Mouse (Mus musculus) MEL (cell line): Measurements from ENCODE around the gene Fos. TPM values are rescaled to one million over a fixed set of nuclear protein-coding genes. Genes with fewer than 3 reads are reported as not detected.

Experiments
- DNase-seq: peaks from one replicate; pipeline ENCODE4 v3.0.0; 2011; ENCODE audit warnings: low read depth, low spot score
- H3K27ac ChIP-seq: 2 replicates; pipeline ENCODE4 v1.5.1; 2012; ENCODE audit warnings: low read depth, mild to moderate bottlenecking, control low read depth, low read length, moderate library complexity; ENCODE audit not compliant: control insufficient read depth
- H3K27me3 ChIP-seq, 2 experiments: fragments of 150-350 bp in 1 of 2; sonication (generic) in 1 of 2; 2 replicates each; pipeline ENCODE4 v1.6.1; 2012; ENCODE audit warnings: low read length in 2 of 2, mild to moderate bottlenecking in 2 of 2, improper control_type of control experiment in 1 of 2, moderate library complexity in 1 of 2; ENCODE audit not compliant: insufficient read depth in 2 of 2, control insufficient read depth in 1 of 2
- H3K36me3 ChIP-seq, 2 experiments: 2 replicates each; pipeline ENCODE4 v1.6.1; 2012 to 2014; ENCODE audit warnings: low read length in 2 of 2, improper control_type of control experiment in 1 of 2, inconsistent platforms in 1 of 2, mild to moderate bottlenecking in 1 of 2; ENCODE audit not compliant: insufficient read depth in 2 of 2, control insufficient read depth in 1 of 2
- H3K4me1 ChIP-seq, 2 experiments: fragments of 150-350 bp in 1 of 2; sonication (generic) in 1 of 2; 2 replicates each; pipeline ENCODE4 v1.6.1; 2012; ENCODE audit warnings: low read length in 2 of 2, improper control_type of control experiment in 1 of 2, mild to moderate bottlenecking in 1 of 2; ENCODE audit not compliant: insufficient read depth in 2 of 2, control insufficient read depth in 1 of 2
- H3K4me3 ChIP-seq, 2 experiments: fragments of 150-350 bp in 1 of 2; sonication (generic) in 1 of 2; 2 replicates each; pipeline ENCODE4 v1.5.1; 2012; ENCODE audit warnings: low read depth in 2 of 2, low read length in 2 of 2, mild to moderate bottlenecking in 2 of 2, moderate library complexity in 2 of 2, control low read depth in 1 of 2, improper control_type of control experiment in 1 of 2; ENCODE audit not compliant: control insufficient read depth in 1 of 2, insufficient read depth in 1 of 2
- H3K79me2 ChIP-seq: 2 replicates; pipeline ENCODE4 v1.6.1; 2012; ENCODE audit warnings: mild to moderate bottlenecking, low read length, moderate library complexity; ENCODE audit not compliant: control insufficient read depth, poor library complexity, insufficient read depth
- H3K9ac ChIP-seq: 2 replicates; pipeline ENCODE4 v1.6.1; 2012; ENCODE audit warnings: low read depth, mild to moderate bottlenecking, control low read depth, low read length, moderate library complexity; ENCODE audit not compliant: control insufficient read depth, poor library complexity, severe bottlenecking
- H3K9me3 ChIP-seq: fragments of 150-350 bp; sonication (generic); replicated peaks from 2 replicates; pipeline ENCODE4 v1.6.1; 2012; ENCODE audit warnings: mild to moderate bottlenecking, low read length, improper control_type of control experiment, moderate library complexity; ENCODE audit not compliant: insufficient read depth
- BHLHE40 ChIP-seq: IDR thresholded peaks from 2 replicates; pipeline ENCODE4 v1.6.1; 2012; ENCODE audit warnings: low read depth, mild to moderate bottlenecking, inconsistent platforms, low read length, improper control_type of control experiment, borderline replicate concordance
- ELF1 ChIP-seq: IDR thresholded peaks from 2 replicates; pipeline ENCODE4 v1.6.1; 2014; ENCODE audit warnings: low read depth, mild to moderate bottlenecking, inconsistent platforms, low read length, improper control_type of control experiment, moderate library complexity
- ETS1 ChIP-seq: IDR thresholded peaks from 2 replicates; pipeline ENCODE4 v1.6.1; 2012; ENCODE audit warnings: low read depth, mild to moderate bottlenecking, inconsistent platforms, low read length, improper control_type of control experiment, moderate library complexity
- GATA1 ChIP-seq: IDR thresholded peaks from 2 replicates; pipeline ENCODE4 v1.6.1; 2011; ENCODE audit warnings: low read depth, low read length, improper control_type of control experiment
- HCFC1 ChIP-seq: IDR thresholded peaks from 2 replicates; pipeline ENCODE4 v1.6.1; 2012; ENCODE audit warnings: low read depth, mild to moderate bottlenecking, inconsistent platforms, low read length, improper control_type of control experiment, moderate library complexity
- MEF2A ChIP-seq: IDR thresholded peaks from 2 replicates; pipeline ENCODE4 v1.6.1; 2014; ENCODE audit warnings: low read depth, mild to moderate bottlenecking, inconsistent platforms, low read length, improper control_type of control experiment; ENCODE audit not compliant: poor library complexity, insufficient replicate concordance, severe bottlenecking; ENCODE audit errors: extremely low read depth
- MXI1 ChIP-seq: IDR thresholded peaks from 2 replicates; pipeline ENCODE4 v1.6.1; 2011; ENCODE audit warnings: mild to moderate bottlenecking, low read depth, low read length, improper control_type of control experiment
- MYC ChIP-seq: IDR thresholded peaks from 2 replicates; pipeline ENCODE4 v1.6.1; 2011; ENCODE audit warnings: low read depth, mild to moderate bottlenecking, low read length, improper control_type of control experiment, moderate library complexity
- NRF1 ChIP-seq: IDR thresholded peaks from 2 replicates; pipeline ENCODE4 v1.6.1; 2014; ENCODE audit warnings: low read depth, mild to moderate bottlenecking, inconsistent platforms, low read length, improper control_type of control experiment, moderate library complexity; ENCODE audit not compliant: poor library complexity, insufficient read depth, severe bottlenecking
- SIN3A ChIP-seq: IDR thresholded peaks from 2 replicates; pipeline ENCODE4 v1.6.1; 2012; ENCODE audit warnings: low read length, improper control_type of control experiment, inconsistent platforms
- TAL1 ChIP-seq: IDR thresholded peaks from 2 replicates; pipeline ENCODE4 v1.6.1; 2012; ENCODE audit warnings: mild to moderate bottlenecking, inconsistent platforms, low read length, moderate library complexity, mixed read lengths
- TBP ChIP-seq: IDR thresholded peaks from 2 replicates; pipeline ENCODE4 v1.8.0; 2011; ENCODE audit warnings: low read depth, low read length, improper control_type of control experiment
- TCF12 ChIP-seq: IDR thresholded peaks from 2 replicates; pipeline ENCODE4 v1.6.1; 2014; ENCODE audit warnings: low read depth, mild to moderate bottlenecking, inconsistent platforms, low read length, improper control_type of control experiment, moderate library complexity
- ZMIZ1 ChIP-seq: IDR thresholded peaks from 2 replicates; pipeline ENCODE4 v1.6.1; 2012; ENCODE audit warnings: low read depth, mild to moderate bottlenecking, inconsistent platforms, low read length, improper control_type of control experiment, moderate library complexity
- polyA plus RNA-seq, 2 experiments: library from polyadenylated mRNA; stranded (reverse) in 1 of 2; unstranded in 1 of 2; fragments of >175 nt in 1 of 2; fragments of >200 nt in 1 of 2; gene quantifications; 2 replicates each; pipeline versions ENCODE4 v1.2.1 to v1.2.4; 2012; ENCODE audit warnings: low replicate concordance in 2 of 2, low read depth in 1 of 2; ENCODE audit not compliant: insufficient read length in 2 of 2, insufficient read depth in 1 of 2, missing spikeins in 1 of 2
- total RNA-seq: library from RNA; depleted of rRNA; stranded (reverse); fragments of 300-350 nt; gene quantifications from 2 replicates; pipeline ENCODE4 v1.2.3, GENCODE M21; 2012

The Fos gene
- total and polyA plus RNA-seq, 3 experiments: 0.81 to 1.4 TPM; not detected in 1

DNA sequence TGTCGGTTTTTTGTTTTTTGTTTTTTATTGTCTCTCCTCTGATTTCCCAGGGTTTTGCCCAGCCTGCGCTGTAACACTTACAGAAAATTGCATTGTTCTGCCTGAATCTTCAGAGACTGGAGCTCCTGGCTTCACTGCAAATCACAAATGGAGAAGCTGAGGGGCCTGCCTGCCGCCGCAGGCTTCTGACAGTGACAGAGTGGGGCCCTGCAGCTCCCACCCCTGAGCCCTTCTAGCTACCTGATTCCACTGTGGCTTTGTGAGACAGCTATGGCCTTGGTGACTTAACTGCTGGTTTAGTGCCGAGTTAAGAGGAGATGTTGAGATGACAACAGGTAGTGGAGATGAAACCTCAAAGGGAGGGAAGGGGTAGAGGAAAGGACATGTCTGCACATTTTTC, 44.3 kb downstream of the Fos start:
- no peak for TF ChIP-seq HCFC1
- no peak for TF ChIP-seq TBP
- no peak for TF ChIP-seq MYC
- TF ChIP-seq SIN3A: no peak
- TF ChIP-seq, all 39 proteins: peak for 0
- Histone ChIP-seq H3K9ac (no peak overlapping the region), H3K27ac (no peak overlapping the region), H3K36me3 (no peaks in the 10 kb centered on the region), H3K79me2 (no peaks in the 10 kb centered on the region), H3K27me3 (peaks cover 0 to 7% of the 10 kb centered on the region in 2 experiments; a peak in 3 of 4 replicates), H3K4me1 (no peaks in the 10 kb centered on the region), H3K4me3 (no peak overlapping the region), H3K9me3 (no peaks in the 10 kb centered on the region)
- DNase-seq: no peak

DNA sequence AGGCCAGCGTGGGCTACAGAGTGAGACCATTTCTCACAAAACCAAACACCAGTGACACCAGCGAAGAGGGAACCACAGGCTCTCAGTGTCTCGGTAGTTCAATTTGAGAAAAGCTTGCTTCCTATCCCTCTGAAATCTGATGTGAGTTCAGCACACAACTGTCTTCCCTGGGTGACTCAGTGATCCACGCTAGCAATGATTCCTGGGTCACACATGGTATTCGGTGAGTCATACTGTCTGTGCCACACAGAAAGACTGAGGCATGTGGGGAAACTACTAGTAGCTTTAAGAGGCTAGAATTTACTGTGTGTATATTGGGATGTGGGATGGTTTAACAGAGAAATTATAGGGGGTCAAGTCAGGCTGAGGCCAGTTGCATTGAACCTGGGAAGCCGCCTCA, 45.9 kb downstream of the Fos start:
- TF ChIP-seq ZMIZ1 (no peak), MXI1 (no peak), TCF12 (no peak), ELF1 (no peak), ETS1 (no peak), MYC (no peak), BHLHE40 (no peak), GATA1 (no peak), TAL1 (no peak), NRF1 (no peak), MEF2A (no peak)
- no peak overlapping the region for H3K27ac ChIP-seq

DNA sequence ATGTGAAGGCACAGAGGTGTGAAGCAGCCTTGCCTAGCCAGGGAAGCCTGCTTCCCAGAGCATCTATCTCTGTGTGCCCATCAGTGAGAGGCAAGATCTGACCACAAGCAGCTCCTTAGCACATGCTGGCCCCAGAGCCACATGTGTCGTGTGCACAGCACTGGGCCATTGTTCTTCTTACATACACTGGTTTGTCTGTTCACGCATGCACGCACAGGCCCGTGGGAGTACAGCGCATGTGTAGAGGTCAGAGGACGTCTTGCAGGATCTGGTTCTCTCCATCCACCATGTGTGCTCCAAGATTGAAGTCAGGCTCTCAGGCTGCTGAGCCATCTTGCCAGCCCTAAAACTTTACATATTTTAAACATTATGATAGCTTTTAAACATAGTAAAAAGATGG, 47.4 kb downstream of the Fos start:
- H3K36me3 ChIP-seq: no peaks in the 10 kb centered on the region
- H3K9ac ChIP-seq: no peak overlapping the region
- H3K9me3 ChIP-seq: no peaks in the 10 kb centered on the region
- no peak for DNase-seq
- no peaks in the 10 kb centered on the region for H3K4me1 ChIP-seq
- H3K4me3 ChIP-seq: no peak overlapping the region
- H3K27me3 ChIP-seq: peaks cover 0 to 5% of the 10 kb centered on the region in 2 experiments; a peak in 1 of 4 replicates
- H3K27ac ChIP-seq: no peak overlapping the region
- no peak for TF ChIP-seq MYC
- no peak for TF ChIP-seq ETS1
- no peaks in the 10 kb centered on the region for H3K79me2 ChIP-seq

More for the DNA sequence above, 45.9 kb downstream of the Fos start:
- peaks cover 0 to 7% of the 10 kb centered on the region in 2 experiments; a peak in 2 of 4 replicates for H3K27me3 ChIP-seq
- no peak for DNase-seq
- H3K9ac ChIP-seq: no peak overlapping the region
- no peaks in the 10 kb centered on the region for H3K4me1 ChIP-seq
- no peaks in the 10 kb centered on the region for H3K79me2 ChIP-seq
- H3K9me3 ChIP-seq: no peaks in the 10 kb centered on the region
- no peak overlapping the region for H3K4me3 ChIP-seq
- H3K36me3 ChIP-seq: no peaks in the 10 kb centered on the region
